Mouse (Mus musculus): ENCODE results near the gene Fbn1. TPM values are rescaled to one million over a fixed set of nuclear protein-coding genes. Genes with fewer than 3 reads are reported as not detected.

Gene Fbn1
- polyA plus RNA-seq, 1 experiment from 2014 or later = 7.8 TPM

DNA sequence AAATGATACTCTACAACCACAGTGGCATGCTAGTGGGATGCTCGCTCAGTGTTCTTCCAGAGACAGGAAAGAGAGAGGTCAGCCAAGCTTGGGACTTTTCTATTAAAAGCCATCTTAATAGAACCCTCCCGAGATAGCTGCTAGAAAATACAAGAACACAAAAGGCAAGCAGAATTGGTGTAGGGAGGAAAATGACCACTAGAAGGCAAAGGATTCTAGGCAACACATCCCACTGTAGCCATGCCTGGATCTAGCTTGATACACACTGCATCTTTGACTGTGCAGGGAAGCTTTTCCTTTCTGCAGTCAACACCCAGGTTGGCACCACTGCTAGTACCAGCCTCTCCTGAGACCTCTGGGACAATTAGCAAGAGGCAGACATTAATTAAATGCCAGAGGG lies 128.6 kb downstream of the Fbn1 start:
- no peaks in the 10 kb centered on the region for H3K27me3 ChIP-seq (ENCODE audit: control insufficient read depth, insufficient read depth, low read length)
- no peak overlapping the region for H3K9ac ChIP-seq (ENCODE audit: low read length)
- H3K9me3 ChIP-seq (ENCODE audit: control insufficient read depth, low read length) = no peaks in the 10 kb centered on the region
- no peaks in the 10 kb centered on the region for H3K36me3 ChIP-seq (ENCODE audit: control insufficient read depth, insufficient read depth, low read length)
- DNase-seq (ENCODE audit: low spot score) (no peak), ATAC-seq (ENCODE audit: insufficient number of reproducible peaks, low FRiP score, low TSS enrichment, low read depth) (no peak)
- H3K4me2 ChIP-seq (ENCODE audit: low read depth, severe bottlenecking) = no peak overlapping the region
- no peak overlapping the region for H3K4me3 ChIP-seq (ENCODE audit: low read depth, low read length)
- H3K27ac ChIP-seq (replicated peaks; ENCODE audit: low read depth, low read length) = no peak overlapping the region
- WGBS = 85% methylated on average over 2 of the region's 2 CpGs
- no peaks in the 10 kb centered on the region for H3K4me1 ChIP-seq (ENCODE audit: control insufficient read depth, insufficient read depth, low read length)

- no peak overlapping the region for H3K4me3 ChIP-seq (ENCODE audit: low read depth, low read length)
- no peaks in the 10 kb centered on the region for H3K27me3 ChIP-seq (ENCODE audit: control insufficient read depth, insufficient read depth, low read length)
- no peaks in the 10 kb centered on the region for H3K9me3 ChIP-seq (ENCODE audit: control insufficient read depth, low read length)
- no peak overlapping the region for H3K27ac ChIP-seq (replicated peaks; ENCODE audit: low read depth, low read length)
- H3K9ac ChIP-seq (ENCODE audit: low read length) = no peak overlapping the region
- DNase-seq (ENCODE audit: low spot score) = no peak
- no peak for ATAC-seq (ENCODE audit: insufficient number of reproducible peaks, low FRiP score, low TSS enrichment, low read depth)
- no peaks in the 10 kb centered on the region for H3K36me3 ChIP-seq (ENCODE audit: control insufficient read depth, insufficient read depth, low read length)
- no peaks in the 10 kb centered on the region for H3K4me1 ChIP-seq (ENCODE audit: control insufficient read depth, insufficient read depth, low read length)
- 83% methylated on average over 5 of the region's 5 CpGs for WGBS
- no peak overlapping the region for H3K4me2 ChIP-seq (ENCODE audit: low read depth, severe bottlenecking)
These were observed 131.9 kb downstream of the Fbn1 start for GRCm38 (mm10) chr2:125375926-125376325.

GRCm38 (mm10) chr2:125375301-125375700 lies 132.5 kb downstream of the Fbn1 start:
- Histone ChIP-seq H3K27me3 (ENCODE audit: control insufficient read depth, insufficient read depth, low read length) (no peaks in the 10 kb centered on the region), H3K27ac (replicated peaks; ENCODE audit: low read depth, low read length) (no peak overlapping the region), H3K4me3 (ENCODE audit: low read depth, low read length) (no peak overlapping the region), H3K4me1 (ENCODE audit: control insufficient read depth, insufficient read depth, low read length) (no peaks in the 10 kb centered on the region), H3K4me2 (ENCODE audit: low read depth, severe bottlenecking) (no peak overlapping the region), H3K9me3 (ENCODE audit: control insufficient read depth, low read length) (no peaks in the 10 kb centered on the region), H3K9ac (ENCODE audit: low read length) (no peak overlapping the region), H3K36me3 (ENCODE audit: control insufficient read depth, insufficient read depth, low read length) (no peaks in the 10 kb centered on the region)
- no peak for ATAC-seq (ENCODE audit: insufficient number of reproducible peaks, low FRiP score, low TSS enrichment, low read depth)
- no peak for DNase-seq (ENCODE audit: low spot score)
- WGBS = 87% methylated on average over 10 of the region's 10 CpGs

GRCm38 (mm10) chr2:125369666-125370065 lies 138.1 kb downstream of the Fbn1 start:
- H3K4me2 ChIP-seq (ENCODE audit: low read depth, severe bottlenecking) = no peak overlapping the region
- no peak overlapping the region for H3K9ac ChIP-seq (ENCODE audit: low read length)
- ATAC-seq (ENCODE audit: insufficient number of reproducible peaks, low FRiP score, low TSS enrichment, low read depth) (no peak), DNase-seq (ENCODE audit: low spot score) (no peak)
- H3K36me3 ChIP-seq (ENCODE audit: control insufficient read depth, insufficient read depth, low read length) = no peaks in the 10 kb centered on the region
- WGBS = 86% methylated on average over 8 of the region's 8 CpGs
- H3K9me3 ChIP-seq (ENCODE audit: control insufficient read depth, low read length) = no peaks in the 10 kb centered on the region
- H3K4me3 ChIP-seq (ENCODE audit: low read depth, low read length) = no peak overlapping the region
- H3K4me1 ChIP-seq (ENCODE audit: control insufficient read depth, insufficient read depth, low read length) = no peaks in the 10 kb centered on the region
- no peak overlapping the region for H3K27ac ChIP-seq (replicated peaks; ENCODE audit: low read depth, low read length)
- H3K27me3 ChIP-seq (ENCODE audit: control insufficient read depth, insufficient read depth, low read length) = no peaks in the 10 kb centered on the region

GRCm38 (mm10) chr2:125368616-125369015 lies 139.2 kb downstream of the Fbn1 start:
- H3K4me2 ChIP-seq (ENCODE audit: low read depth, severe bottlenecking) = no peak overlapping the region
- no peaks in the 10 kb centered on the region for H3K27me3 ChIP-seq (ENCODE audit: control insufficient read depth, insufficient read depth, low read length)
- WGBS = 84% methylated on average over 4 of the region's 4 CpGs
- H3K9ac ChIP-seq (ENCODE audit: low read length) = no peak overlapping the region
- no peaks in the 10 kb centered on the region for H3K9me3 ChIP-seq (ENCODE audit: control insufficient read depth, low read length)
- H3K27ac ChIP-seq (replicated peaks; ENCODE audit: low read depth, low read length) = no peak overlapping the region
- no peak overlapping the region for H3K4me3 ChIP-seq (ENCODE audit: low read depth, low read length)
- ATAC-seq (ENCODE audit: insufficient number of reproducible peaks, low FRiP score, low TSS enrichment, low read depth) = no peak
- no peaks in the 10 kb centered on the region for H3K36me3 ChIP-seq (ENCODE audit: control insufficient read depth, insufficient read depth, low read length)
- H3K4me1 ChIP-seq (ENCODE audit: control insufficient read depth, insufficient read depth, low read length) = no peaks in the 10 kb centered on the region
- no peak for DNase-seq (ENCODE audit: low spot score)

- Histone ChIP-seq H3K4me3 (ENCODE audit: low read depth, low read length) (no peak overlapping the region), H3K4me2 (ENCODE audit: low read depth, severe bottlenecking) (no peak overlapping the region), H3K27me3 (ENCODE audit: control insufficient read depth, insufficient read depth, low read length) (no peaks in the 10 kb centered on the region), H3K4me1 (ENCODE audit: control insufficient read depth, insufficient read depth, low read length) (no peaks in the 10 kb centered on the region), H3K27ac (replicated peaks; ENCODE audit: low read depth, low read length) (no peak overlapping the region), H3K9ac (ENCODE audit: low read length) (no peak overlapping the region), H3K36me3 (ENCODE audit: control insufficient read depth, insufficient read depth, low read length) (no peaks in the 10 kb centered on the region), H3K9me3 (ENCODE audit: control insufficient read depth, low read length) (no peaks in the 10 kb centered on the region)
- 96% methylated on average over 4 of the region's 4 CpGs for WGBS
- ATAC-seq (ENCODE audit: insufficient number of reproducible peaks, low FRiP score, low TSS enrichment, low read depth) (no peak), DNase-seq (ENCODE audit: low spot score) (no peak)
These were observed 146.1 kb downstream of the Fbn1 start for GRCm38 (mm10) chr2:125361661-125362060.

DNA sequence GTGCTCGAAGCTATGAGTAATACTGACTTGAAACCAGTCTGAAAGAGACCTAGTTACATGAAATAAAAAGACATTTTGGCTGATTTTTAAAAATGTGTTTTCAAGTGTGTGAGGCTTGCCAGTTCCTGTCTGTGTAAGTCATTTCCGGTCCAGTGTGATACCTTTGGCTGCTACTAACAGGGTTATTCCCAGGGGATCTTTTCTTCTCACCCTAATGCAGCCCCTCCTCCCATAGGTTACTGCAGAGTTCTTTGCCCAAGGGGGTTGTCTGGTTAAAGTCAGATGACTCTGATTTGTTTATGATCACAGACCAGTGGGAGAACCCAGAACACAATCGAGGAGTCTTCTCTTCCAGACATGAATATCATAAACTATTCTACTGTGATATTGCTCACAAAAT lies 151.3 kb downstream of the Fbn1 start:
- Histone ChIP-seq H3K36me3 (ENCODE audit: control insufficient read depth, insufficient read depth, low read length) (no peaks in the 10 kb centered on the region), H3K4me2 (ENCODE audit: low read depth, severe bottlenecking) (no peak overlapping the region), H3K9ac (ENCODE audit: low read length) (no peak overlapping the region), H3K9me3 (ENCODE audit: control insufficient read depth, low read length) (no peaks in the 10 kb centered on the region), H3K4me1 (ENCODE audit: control insufficient read depth, insufficient read depth, low read length) (no peaks in the 10 kb centered on the region), H3K27me3 (ENCODE audit: control insufficient read depth, insufficient read depth, low read length) (no peaks in the 10 kb centered on the region), H3K27ac (replicated peaks; ENCODE audit: low read depth, low read length) (no peak overlapping the region), H3K4me3 (ENCODE audit: low read depth, low read length) (no peak overlapping the region)
- ATAC-seq (ENCODE audit: insufficient number of reproducible peaks, low FRiP score, low TSS enrichment, low read depth) (no peak), DNase-seq (ENCODE audit: low spot score) (no peak)
- 52% methylated on average over 3 of the region's 3 CpGs for WGBS

DNA sequence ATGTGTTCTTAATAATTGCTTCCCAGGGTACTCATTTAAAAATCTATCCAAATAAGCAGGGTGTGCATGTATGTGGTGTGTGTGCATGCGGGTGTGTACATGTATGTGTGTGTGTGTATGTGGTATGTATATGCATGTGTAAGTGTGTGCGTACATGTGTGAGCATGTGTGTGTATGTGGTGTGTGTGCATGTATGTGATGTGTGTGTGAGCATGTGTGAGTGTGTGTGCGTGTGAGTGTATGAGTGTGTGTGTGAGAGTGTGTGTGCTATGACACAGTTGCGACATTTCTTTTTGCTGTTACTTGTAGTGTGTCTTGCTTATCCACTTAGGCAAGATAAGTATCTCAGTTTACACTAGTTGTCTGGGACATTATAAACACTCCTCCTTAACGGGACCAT lies 151.7 kb downstream of the Fbn1 start:
- Histone ChIP-seq H3K4me2 (ENCODE audit: low read depth, severe bottlenecking) (no peak overlapping the region), H3K9ac (ENCODE audit: low read length) (no peak overlapping the region), H3K27me3 (ENCODE audit: control insufficient read depth, insufficient read depth, low read length) (no peaks in the 10 kb centered on the region), H3K9me3 (ENCODE audit: control insufficient read depth, low read length) (no peaks in the 10 kb centered on the region), H3K4me3 (ENCODE audit: low read depth, low read length) (no peak overlapping the region), H3K36me3 (ENCODE audit: control insufficient read depth, insufficient read depth, low read length) (no peaks in the 10 kb centered on the region; the same call in 1 of the 2 replicates), H3K4me1 (ENCODE audit: control insufficient read depth, insufficient read depth, low read length) (no peaks in the 10 kb centered on the region), H3K27ac (replicated peaks; ENCODE audit: low read depth, low read length) (no peak overlapping the region)
- DNase-seq (ENCODE audit: low spot score) (no peak), ATAC-seq (ENCODE audit: insufficient number of reproducible peaks, low FRiP score, low TSS enrichment, low read depth) (0 out of 2 replicates have a peak, but pooled peaks have one; percentile 35)
- WGBS = 79% methylated on average over 5 of the region's 5 CpGs

DNA sequence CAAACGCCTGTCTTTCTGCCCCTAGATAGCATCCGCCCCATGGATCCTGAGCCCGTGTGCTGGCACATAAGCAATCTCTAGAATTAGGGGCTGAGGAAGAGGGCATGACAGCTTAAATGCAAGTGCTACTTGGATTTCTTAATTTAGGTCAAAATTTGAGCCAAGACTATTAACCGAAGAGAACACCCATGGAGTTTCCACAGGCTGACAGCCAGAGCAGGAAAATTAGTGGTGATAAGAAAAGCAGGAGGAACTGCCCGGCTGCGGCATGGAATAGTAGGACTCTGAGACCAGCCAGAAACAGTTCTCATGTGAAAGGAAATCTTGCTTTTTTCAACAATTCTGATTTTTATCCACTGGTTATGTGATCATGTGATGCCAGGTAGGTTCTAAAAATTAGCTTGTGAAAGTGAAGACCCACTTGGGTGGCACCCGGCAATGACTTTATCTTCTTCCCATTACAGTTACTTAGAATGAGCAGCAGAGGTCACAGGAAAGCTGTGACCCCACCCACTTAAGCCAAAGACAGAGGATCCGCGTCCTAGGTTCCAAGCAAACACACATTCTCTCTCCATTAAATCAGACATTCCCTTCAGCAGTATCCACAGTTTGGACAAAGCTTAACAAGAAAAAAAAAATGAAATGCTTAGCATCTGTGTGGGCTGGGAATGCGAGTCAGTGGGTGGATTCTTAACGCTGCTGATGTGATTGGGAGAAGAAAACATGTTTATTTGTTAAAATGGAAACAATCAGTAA lies 152.4 kb downstream of the Fbn1 start:
- Histone ChIP-seq H3K9me3 (ENCODE audit: control insufficient read depth, low read length) (no peaks in the 10 kb centered on the region), H3K9ac (ENCODE audit: low read length) (no peak overlapping the region), H3K36me3 (ENCODE audit: control insufficient read depth, insufficient read depth, low read length) (no peaks in the 10 kb centered on the region; the same call in 1 of the 2 replicates), H3K27me3 (ENCODE audit: control insufficient read depth, insufficient read depth, low read length) (no peaks in the 10 kb centered on the region), H3K4me2 (ENCODE audit: low read depth, severe bottlenecking) (no peak overlapping the region), H3K4me1 (ENCODE audit: control insufficient read depth, insufficient read depth, low read length) (no peaks in the 10 kb centered on the region), H3K4me3 (ENCODE audit: low read depth, low read length) (no peak overlapping the region), H3K27ac (replicated peaks; ENCODE audit: low read depth, low read length) (no peak overlapping the region)
- no peak for DNase-seq (ENCODE audit: low spot score)
- ATAC-seq (ENCODE audit: insufficient number of reproducible peaks, low FRiP score, low TSS enrichment, low read depth) = no peak
- 70% methylated on average over 11 of the region's 11 CpGs for WGBS
